Mouse (Mus musculus) forebrain, embryonic 12.5 days (tissue): ENCODE data around the gene Blm. TPM values are rescaled to one million over a fixed set of nuclear protein-coding genes. Genes with fewer than 3 reads are reported as not detected.

Experiments used
- ATAC-seq: fragments of 200-750 bp; cut with Nextera tagmentation; 2 replicates; pipeline ENCODE4 v1.8.0; 2017; ENCODE audit warnings: moderate TSS enrichment; ENCODE audit not compliant: low FRiP score
- H3K27ac ChIP-seq: fragments of 300-500 bp; sonication (generic); 2 replicates; pipeline ENCODE4 v1.5.1; 2016; ENCODE audit warnings: mild to moderate bottlenecking
- H3K27me3 ChIP-seq: fragments of 300-500 bp; sonication (generic); 2 replicates; pipeline ENCODE4 v1.6.1; 2016; ENCODE audit warnings: mild to moderate bottlenecking
- H3K36me3 ChIP-seq: fragments of 300-500 bp; sonication (generic); replicated peaks from 2 replicates; pipeline ENCODE4 v1.6.1; 2016; ENCODE audit warnings: mild to moderate bottlenecking
- H3K4me1 ChIP-seq: fragments of 300-500 bp; sonication (generic); 2 replicates; pipeline ENCODE4 v1.6.1; 2016
- H3K4me2 ChIP-seq: fragments of 300-500 bp; sonication (generic); 2 replicates; pipeline ENCODE4 v1.6.1; 2016; ENCODE audit warnings: mild to moderate bottlenecking, moderate library complexity
- H3K4me3 ChIP-seq: fragments of 300-500 bp; sonication (generic); replicated peaks from 2 replicates; pipeline ENCODE4 v1.5.1; 2016; ENCODE audit warnings: mild to moderate bottlenecking
- H3K9ac ChIP-seq: fragments of 300-500 bp; sonication (generic); 2 replicates; pipeline ENCODE4 v1.6.1; 2016; ENCODE audit warnings: mild to moderate bottlenecking
- H3K9me3 ChIP-seq: fragments of 300-500 bp; sonication (generic); 2 replicates; pipeline ENCODE4 v1.6.1; 2016
- WGBS: fragments of 180-500 bp; shearing (Covaris S2); methylation state at CpG from one replicate; pipeline ENCODE4 v1.1.7; 2016; 5-methylcytosine and 5-hydroxymethylcytosine counted together
- polyA plus RNA-seq: library from polyadenylated mRNA; unstranded; fragments of >200 nt; fragmentation: Nextera tagmentation; extraction: Ambion mirVana; gene quantifications from 2 replicates; pipeline ENCODE4 v1.2.1, GENCODE M21; 2016

Blm gene
- polyA plus RNA-seq, 1 experiment from 2014 or later: 43.7 TPM

- Histone ChIP-seq H3K27ac (no peak overlapping the region), H3K4me2 (no peak overlapping the region), H3K9me3 (no peaks in the 10 kb centered on the region)
Measured at GRCm38 (mm10) chr7:80558101-80558500, 23.2 kb upstream of the Blm start.

GRCm38 (mm10) chr7:80557161-80557560 is 22.2 kb upstream of the Blm start:
- H3K4me2 ChIP-seq: no peak overlapping the region
- no peak overlapping the region for H3K4me3 ChIP-seq
- no peaks in the 10 kb centered on the region for H3K36me3 ChIP-seq
- no peaks in the 10 kb centered on the region for H3K4me1 ChIP-seq
- no peak overlapping the region for H3K9ac ChIP-seq
- no peaks in the 10 kb centered on the region for H3K9me3 ChIP-seq
- ATAC-seq: no peak
- no peaks in the 10 kb centered on the region for H3K27me3 ChIP-seq
- WGBS: 87% methylated on average over 4 of the region's 4 CpGs
- H3K27ac ChIP-seq: no peak overlapping the region

More at GRCm38 (mm10) chr7:80558101-80558500, 23.2 kb upstream of the Blm start:
- H3K4me3 ChIP-seq: no peak overlapping the region
- H3K9ac ChIP-seq: no peak overlapping the region
- H3K27me3 ChIP-seq: no peaks in the 10 kb centered on the region
- no peaks in the 10 kb centered on the region for H3K4me1 ChIP-seq
- no peak for ATAC-seq
- 71% methylated on average over 8 of the region's 8 CpGs for WGBS
- no peaks in the 10 kb centered on the region for H3K36me3 ChIP-seq

GRCm38 (mm10) chr7:80556166-80556565 is 21.2 kb upstream of the Blm start:
- no peaks in the 10 kb centered on the region for H3K36me3 ChIP-seq
- no peaks in the 10 kb centered on the region for H3K27me3 ChIP-seq
- no peak overlapping the region for H3K4me2 ChIP-seq
- H3K27ac ChIP-seq: no peak overlapping the region
- no peak for ATAC-seq
- H3K9me3 ChIP-seq: no peaks in the 10 kb centered on the region
- H3K4me3 ChIP-seq: no peak overlapping the region
- H3K9ac ChIP-seq: no peak overlapping the region
- 89% methylated on average over 3 of the region's 3 CpGs for WGBS
- H3K4me1 ChIP-seq: no peaks in the 10 kb centered on the region

GRCm38 (mm10) chr7:80555146-80555545 is 20.2 kb upstream of the Blm start:
- no peaks in the 10 kb centered on the region for H3K36me3 ChIP-seq
- no peaks in the 10 kb centered on the region for H3K4me1 ChIP-seq
- H3K4me3 ChIP-seq: no peak overlapping the region
- no peak overlapping the region for H3K27ac ChIP-seq
- H3K27me3 ChIP-seq: no peaks in the 10 kb centered on the region
- H3K9ac ChIP-seq: no peak overlapping the region
- H3K9me3 ChIP-seq: no peaks in the 10 kb centered on the region
- no peak for ATAC-seq
- whole genome bisulfite sequencing: 76% methylated on average over 3 of the region's 3 CpGs
- H3K4me2 ChIP-seq: no peak overlapping the region

GRCm38 (mm10) chr7:80554180-80555021 is 19.5 kb upstream of the Blm start:
- Histone ChIP-seq H3K4me2 (no peak overlapping the region), H3K9ac (no peak overlapping the region), H3K4me3 (no peak overlapping the region), H3K36me3 (no peaks in the 10 kb centered on the region), H3K9me3 (no peaks in the 10 kb centered on the region), H3K4me1 (no peaks in the 10 kb centered on the region), H3K27ac (no peak overlapping the region), H3K27me3 (no peaks in the 10 kb centered on the region)
- ATAC-seq: no peak
- WGBS: 80% methylated on average over 22 of the region's 22 CpGs

- WGBS: 83% methylated on average over 7 of the region's 7 CpGs
- H3K9me3 ChIP-seq: no peaks in the 10 kb centered on the region
- no peak overlapping the region for H3K27ac ChIP-seq
- no peaks in the 10 kb centered on the region for H3K36me3 ChIP-seq
- ATAC-seq: no peak
- no peak overlapping the region for H3K4me3 ChIP-seq
- H3K4me2 ChIP-seq: no peak overlapping the region
- H3K4me1 ChIP-seq: no peaks in the 10 kb centered on the region
- H3K9ac ChIP-seq: no peak overlapping the region
- H3K27me3 ChIP-seq: no peaks in the 10 kb centered on the region
Measured at GRCm38 (mm10) chr7:80548513-80549260, 13.8 kb upstream of the Blm start.

GRCm38 (mm10) chr7:80542139-80542831 is 7.4 kb upstream of the Blm start:
- ATAC-seq: no peak
- Histone ChIP-seq H3K36me3 (no peaks in the 10 kb centered on the region), H3K9me3 (no peaks in the 10 kb centered on the region), H3K4me2 (no peak overlapping the region), H3K9ac (no peak overlapping the region), H3K27ac (no peak overlapping the region), H3K4me3 (no peak overlapping the region), H3K27me3 (peaks cover 22% of the 10 kb centered on the region), H3K4me1 (no peaks in the 10 kb centered on the region)
- WGBS: 83% methylated on average over 7 of the region's 7 CpGs

- Histone ChIP-seq H3K27ac (no peak overlapping the region), H3K27me3 (peaks cover 30% of the 10 kb centered on the region), H3K4me3 (no peak overlapping the region), H3K9me3 (no peaks in the 10 kb centered on the region), H3K9ac (no peak overlapping the region), H3K4me1 (no peaks in the 10 kb centered on the region), H3K36me3 (no peaks in the 10 kb centered on the region), H3K4me2 (no peak overlapping the region)
- ATAC-seq: no peak
- 64% methylated on average over 5 of the region's 5 CpGs for WGBS
Measured at GRCm38 (mm10) chr7:80539581-80539980, 4.7 kb upstream of the Blm start.

- H3K27me3 ChIP-seq: peaks cover 22% of the 10 kb centered on the region
- peaks cover 15% of the 10 kb centered on the region for H3K4me1 ChIP-seq
- H3K4me3 ChIP-seq: peak overlapping the region; percentile 78
- H3K27ac ChIP-seq: peak overlapping the region; percentile 59
- peak overlapping the region; percentile 75 for H3K9ac ChIP-seq
- peak overlapping the region; percentile 97 for H3K4me2 ChIP-seq
- no peaks in the 10 kb centered on the region for H3K9me3 ChIP-seq
- H3K36me3 ChIP-seq: no peaks in the 10 kb centered on the region
- peak; percentile 47 for ATAC-seq
- WGBS: 2% methylated on average over 32 of the region's 32 CpGs
Measured at GRCm38 (mm10) chr7:80534291-80535008, 469 bp downstream of the Blm start.

GRCm38 (mm10) chr7:80531087-80531486 is 3.8 kb downstream of the Blm start:
- 87% methylated on average over 6 of the region's 6 CpGs for WGBS
- H3K4me1 ChIP-seq: peaks cover 15% of the 10 kb centered on the region
- H3K9me3 ChIP-seq: no peaks in the 10 kb centered on the region
- ATAC-seq: no peak
- no peaks in the 10 kb centered on the region for H3K27me3 ChIP-seq
- H3K9ac ChIP-seq: no peak overlapping the region
- no peak overlapping the region for H3K4me2 ChIP-seq
- no peak overlapping the region for H3K27ac ChIP-seq
- no peaks in the 10 kb centered on the region for H3K36me3 ChIP-seq
- H3K4me3 ChIP-seq: no peak overlapping the region

- Histone ChIP-seq H3K9me3 (no peaks in the 10 kb centered on the region), H3K4me2 (no peak overlapping the region), H3K27me3 (no peaks in the 10 kb centered on the region), H3K36me3 (no peaks in the 10 kb centered on the region), H3K4me3 (no peak overlapping the region), H3K27ac (no peak overlapping the region), H3K9ac (no peak overlapping the region), H3K4me1 (peaks cover 15% of the 10 kb centered on the region)
- no peak for ATAC-seq
- 93% methylated on average over 2 of the region's 2 CpGs for WGBS
Measured at GRCm38 (mm10) chr7:80530646-80531045, 4.3 kb downstream of the Blm start.

GRCm38 (mm10) chr7:80526698-80527097 is 8.2 kb downstream of the Blm start:
- Histone ChIP-seq H3K4me3 (no peak overlapping the region), H3K36me3 (no peaks in the 10 kb centered on the region), H3K4me2 (no peak overlapping the region), H3K9me3 (no peaks in the 10 kb centered on the region), H3K4me1 (no peaks in the 10 kb centered on the region), H3K27ac (no peak overlapping the region), H3K27me3 (no peaks in the 10 kb centered on the region), H3K9ac (no peak overlapping the region)
- ATAC-seq: no peak
- 79% methylated on average over 6 of the region's 6 CpGs for WGBS
